Mouse (Mus musculus) gastrocnemius, adult 18-20 months (tissue): ENCODE data around the gene Ptger2. TPM values are rescaled to one million over a fixed set of nuclear protein-coding genes. Genes with fewer than 3 reads are reported as not detected.
A peak's percentile ranks its signal among the peaks of the same experiment; 100 is the strongest.
"Not testable (repeated sequence)": the region's sequence is repeated elsewhere in the genome, so short reads cannot be mapped to it uniquely, and the experiment has no call there.

ENCODE experiments used
- DNase-seq: peaks from one replicate; pipeline ENCODE4 v3.0.0; 2021; ENCODE audit warnings: low spot score
- long read RNA-seq, 2 experiments: library from polyadenylated mRNA; stranded (forward); transcript quantifications; one replicate each; pipeline ENCODE4 v2.0.0; 2021
- total RNA-seq, 2 experiments: library from RNA; stranded (reverse); gene quantifications; 2 replicates each; pipeline ENCODE4 v1.2.3; 2021

Gene Ptger2
- total RNA-seq, result under 1 TPM in 1 of 2 experiments, not detected in 1; 0.09 TPM
- long read RNA-seq, experiment 1, result 0 reads
- long read RNA-seq, experiment 2, result 0 reads

- not testable (repeated sequence) for DNase-seq
Observed at GRCm38 (mm10) chr14:44987674-44988355, at the start of gene Ptger2. TSS of gene Ptger2 (plus strand) at chr14:44988195.

GRCm38 (mm10) chr14:44960746-44961145 is 27.2 kb upstream of the Ptger2 start:
- DNase-seq, result no peak

DNA sequence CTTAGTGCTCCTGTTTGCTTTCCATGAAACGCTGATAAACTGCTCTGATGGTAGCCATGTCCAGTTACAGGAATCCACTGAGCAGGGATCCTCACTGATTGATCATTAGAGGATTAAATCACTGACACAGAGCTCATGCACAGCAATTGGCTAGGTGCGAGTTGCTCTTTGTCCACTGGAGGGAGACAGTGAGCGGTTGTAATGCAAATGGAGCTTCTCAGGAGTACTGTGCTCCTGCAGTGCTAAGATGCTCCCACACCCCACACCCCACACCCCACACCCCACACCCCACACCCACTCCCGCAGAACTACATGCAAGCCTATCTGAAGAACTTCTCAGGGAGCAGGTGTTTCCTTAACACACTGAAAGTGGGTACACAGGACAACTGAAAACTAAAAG is 10.7 kb upstream of the Ptger2 start:
- DNase-seq, result peak; percentile 49

GRCm38 (mm10) chr14:44979887-44980286 is 8.1 kb upstream of the Ptger2 start:
- DNase-seq, result peak; percentile 7

DNA sequence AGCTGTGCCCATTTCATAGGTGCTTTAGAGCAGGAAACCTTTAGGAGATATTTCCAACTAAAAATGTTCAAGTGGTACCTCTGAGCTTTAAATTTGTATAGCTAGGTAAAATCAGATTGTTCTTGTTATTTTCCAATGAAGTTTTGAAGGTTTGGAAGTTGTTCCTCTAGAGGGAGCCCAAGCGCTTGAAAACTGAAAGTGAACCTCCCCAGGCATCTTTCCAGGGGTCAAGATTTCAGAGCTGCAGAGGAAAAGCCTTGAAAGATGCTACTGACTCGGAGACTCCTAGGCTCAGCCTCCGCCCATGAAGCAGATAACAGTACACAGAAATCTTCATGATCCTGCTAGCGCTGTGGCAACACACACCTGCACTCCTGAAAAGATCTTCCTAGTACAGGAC is 6.5 kb upstream of the Ptger2 start:
- DNase-seq, result peak; percentile 62

DNA sequence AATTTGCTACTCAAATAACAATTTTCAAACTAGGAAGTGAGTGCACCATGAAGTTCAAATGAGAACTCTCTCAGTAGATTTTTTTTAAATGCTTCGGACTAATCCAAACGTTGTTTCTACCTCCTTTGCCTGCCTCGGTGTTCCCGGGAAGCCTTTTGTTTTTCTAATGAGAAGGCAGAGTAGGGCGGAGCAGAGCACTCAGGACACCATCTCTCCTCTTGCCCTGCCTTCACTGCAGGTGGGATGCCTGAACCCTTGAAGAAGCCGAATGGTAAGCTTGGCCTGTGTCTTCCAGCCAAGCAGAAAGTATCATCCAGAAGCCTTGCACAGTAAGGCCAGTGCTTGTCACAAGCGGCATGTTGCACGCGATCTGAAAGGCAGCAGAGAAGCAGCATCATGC is 3.9 kb upstream of the Ptger2 start:
- DNase-seq, result no peak

DNA sequence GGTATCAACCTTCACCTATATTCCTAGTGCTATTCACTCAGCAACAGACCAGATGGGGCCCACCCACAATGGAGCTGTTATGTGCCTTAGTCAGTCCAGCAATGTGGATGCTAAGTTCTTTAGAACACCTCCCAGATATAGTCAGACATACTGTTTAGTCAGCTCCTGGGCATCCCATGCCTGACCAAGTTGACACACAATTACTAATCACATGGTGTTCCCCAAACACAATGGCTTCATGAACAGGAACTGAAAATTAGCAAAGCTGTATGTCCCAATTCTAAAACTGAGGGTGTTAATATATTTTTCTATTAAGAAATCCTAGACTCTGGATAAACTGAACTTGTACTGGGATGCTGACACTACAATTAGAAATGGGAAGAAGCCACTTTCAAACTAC is 1.7 kb upstream of the Ptger2 start:
- no peak for DNase-seq

- no peak for DNase-seq
Observed at GRCm38 (mm10) chr14:44988456-44989016, 541 bp downstream of the Ptger2 start.

DNA sequence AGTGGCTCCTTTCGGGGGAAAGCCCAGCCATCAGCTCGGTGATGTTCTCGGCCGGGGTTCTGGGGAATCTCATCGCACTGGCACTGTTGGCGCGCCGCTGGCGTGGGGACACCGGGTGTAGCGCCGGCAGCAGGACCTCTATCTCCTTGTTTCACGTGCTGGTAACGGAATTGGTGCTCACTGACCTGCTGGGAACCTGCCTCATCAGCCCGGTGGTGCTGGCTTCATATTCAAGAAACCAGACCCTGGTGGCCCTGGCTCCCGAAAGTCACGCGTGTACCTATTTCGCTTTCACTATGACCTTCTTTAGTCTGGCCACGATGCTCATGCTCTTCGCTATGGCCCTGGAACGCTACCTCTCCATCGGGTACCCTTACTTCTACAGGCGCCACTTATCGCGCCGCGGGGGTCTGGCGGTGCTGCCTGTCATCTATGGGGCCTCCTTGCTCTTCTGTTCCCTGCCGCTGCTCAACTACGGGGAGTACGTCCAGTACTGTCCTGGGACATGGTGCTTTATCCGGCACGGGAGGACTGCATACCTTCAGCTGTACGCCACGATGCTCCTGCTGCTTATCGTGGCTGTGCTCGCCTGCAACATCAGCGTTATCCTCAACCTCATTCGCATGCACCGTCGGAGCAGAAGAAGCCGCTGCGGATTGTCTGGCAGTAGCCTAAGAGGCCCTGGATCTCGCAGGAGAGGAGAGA is 1.2 kb downstream of the Ptger2 start:
- DNase-seq, result no peak

DNA sequence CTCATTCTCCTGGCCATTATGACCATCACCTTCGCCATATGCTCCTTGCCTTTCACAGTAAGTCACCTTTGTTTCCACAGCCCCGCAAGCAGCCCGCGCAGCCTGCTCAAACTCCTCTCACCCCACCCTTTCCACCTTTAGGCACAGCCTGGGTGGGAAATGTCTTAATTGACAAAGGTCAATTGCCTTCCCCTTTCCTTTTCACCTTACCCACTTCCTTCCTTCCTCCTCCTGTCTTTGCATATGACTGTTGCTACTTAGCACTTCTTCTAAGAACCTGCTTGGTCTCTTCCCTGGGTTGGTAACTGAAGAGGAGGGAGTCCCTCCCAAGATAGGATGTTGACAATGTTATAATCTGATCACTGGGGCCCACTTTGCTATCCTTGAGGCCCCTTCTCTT is 1.8 kb downstream of the Ptger2 start:
- no peak for DNase-seq

DNA sequence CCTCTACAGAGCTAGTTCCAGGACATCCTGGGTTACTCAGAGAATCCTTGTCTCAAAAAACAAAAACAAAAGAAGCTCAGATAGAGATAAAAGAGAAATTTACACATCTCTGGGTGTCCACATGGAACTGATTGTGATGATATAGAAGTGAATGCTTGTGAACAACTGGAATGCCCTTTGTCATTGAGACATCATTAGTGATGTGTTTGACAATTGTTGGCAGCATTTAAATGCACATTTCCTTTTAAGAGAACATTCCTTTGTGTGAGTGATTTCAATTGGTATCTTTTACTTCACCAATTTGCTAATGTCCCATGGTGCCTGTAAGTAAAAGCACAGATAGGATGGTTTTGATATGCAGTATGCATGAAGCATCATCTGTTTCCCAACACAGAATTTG is 6.3 kb downstream of the Ptger2 start:
- DNase-seq, result no peak

GRCm38 (mm10) chr14:45000086-45000769 is 12.2 kb downstream of the Ptger2 start:
- DNase-seq, result no peak

GRCm38 (mm10) chr14:45005698-45006283 is 17.8 kb downstream of the Ptger2 start:
- DNase-seq, result no peak

DNA sequence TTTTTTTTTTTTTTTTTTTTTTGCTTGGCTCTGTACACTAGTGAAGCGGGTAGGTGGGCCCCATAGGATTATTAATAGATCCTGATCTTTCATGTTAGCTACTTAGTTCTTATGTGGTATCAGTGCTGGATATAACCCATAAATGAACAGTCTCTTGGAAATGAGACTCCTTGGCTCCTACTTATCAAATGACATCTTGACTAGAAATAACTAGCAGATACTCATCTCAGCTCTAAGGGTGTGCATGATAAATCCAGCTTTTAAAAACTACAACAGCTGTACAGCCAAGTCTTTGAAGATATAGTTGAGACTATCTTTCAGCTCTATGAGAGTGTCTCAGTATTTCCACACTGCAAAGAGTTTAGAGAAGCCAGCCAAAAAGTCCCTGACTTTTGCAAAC is 21.2 kb downstream of the Ptger2 start:
- DNase-seq, result no peak

GRCm38 (mm10) chr14:45011260-45011659 is 23.3 kb downstream of the Ptger2 start:
- DNase-seq, result no peak

DNA sequence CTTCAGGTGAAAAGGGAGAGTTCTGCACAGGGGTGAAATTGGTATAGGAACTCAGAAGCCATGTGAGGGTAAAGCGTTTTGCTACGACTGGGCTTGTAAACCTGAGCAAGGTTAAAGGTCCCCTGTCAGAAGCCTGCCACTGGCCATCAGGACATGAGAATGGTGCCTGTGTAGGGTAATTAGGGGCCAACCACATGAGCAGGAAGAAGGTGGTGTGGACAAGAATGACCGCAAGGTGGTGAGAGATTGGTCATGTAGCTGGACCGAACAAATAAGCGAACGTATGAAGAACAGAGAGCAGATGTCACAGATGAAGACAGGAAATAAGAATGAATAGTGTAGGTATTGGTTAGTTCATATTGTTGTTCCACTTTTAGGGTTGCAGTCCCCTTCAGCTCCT is 23.7 kb downstream of the Ptger2 start:
- DNase-seq, result no peak

DNA sequence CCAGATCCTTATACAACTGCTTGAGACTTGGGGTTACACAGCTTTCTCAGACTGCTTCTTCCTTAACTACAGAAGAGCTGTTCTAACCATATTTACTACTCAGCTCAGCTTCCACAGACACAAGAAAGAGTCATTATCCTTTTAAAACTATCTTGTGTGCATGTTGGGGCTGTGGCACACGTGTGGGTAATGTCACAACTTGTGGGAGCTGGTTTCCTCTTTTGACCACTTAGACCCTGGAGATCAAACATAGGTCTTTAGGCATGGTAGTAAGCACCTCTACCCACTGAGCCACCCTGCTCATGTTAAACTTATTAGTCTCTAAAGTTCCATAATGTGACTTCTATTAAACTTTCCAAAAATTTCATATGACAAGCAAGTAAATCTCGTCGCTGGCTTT is 33.6 kb downstream of the Ptger2 start:
- DNase-seq, result no peak

- DNase-seq, result no peak
Observed at GRCm38 (mm10) chr14:45034293-45034692, 46.3 kb downstream of the Ptger2 start.

- DNase-seq, result no peak
Observed at GRCm38 (mm10) chr14:45036579-45036978, 48.6 kb downstream of the Ptger2 start.

DNA sequence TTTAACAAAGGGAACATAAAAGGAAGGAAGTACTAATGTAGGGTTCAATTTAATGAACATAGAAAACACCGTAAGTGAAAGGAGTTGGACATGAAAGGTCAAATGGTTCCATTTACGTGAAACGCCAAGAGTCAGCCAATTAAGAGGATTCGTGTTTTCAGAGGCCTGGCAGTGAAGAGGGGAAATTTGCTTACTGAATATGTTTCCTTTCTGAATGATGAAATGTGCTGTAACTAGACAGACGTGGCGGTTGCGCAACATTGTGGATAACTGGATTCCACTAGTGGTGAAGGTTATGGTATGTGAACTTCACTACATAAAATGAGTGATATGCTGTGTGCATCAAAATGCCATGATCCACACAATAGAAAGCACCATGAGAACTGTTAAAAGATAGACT is 50.1 kb downstream of the Ptger2 start:
- no peak for DNase-seq

DNA sequence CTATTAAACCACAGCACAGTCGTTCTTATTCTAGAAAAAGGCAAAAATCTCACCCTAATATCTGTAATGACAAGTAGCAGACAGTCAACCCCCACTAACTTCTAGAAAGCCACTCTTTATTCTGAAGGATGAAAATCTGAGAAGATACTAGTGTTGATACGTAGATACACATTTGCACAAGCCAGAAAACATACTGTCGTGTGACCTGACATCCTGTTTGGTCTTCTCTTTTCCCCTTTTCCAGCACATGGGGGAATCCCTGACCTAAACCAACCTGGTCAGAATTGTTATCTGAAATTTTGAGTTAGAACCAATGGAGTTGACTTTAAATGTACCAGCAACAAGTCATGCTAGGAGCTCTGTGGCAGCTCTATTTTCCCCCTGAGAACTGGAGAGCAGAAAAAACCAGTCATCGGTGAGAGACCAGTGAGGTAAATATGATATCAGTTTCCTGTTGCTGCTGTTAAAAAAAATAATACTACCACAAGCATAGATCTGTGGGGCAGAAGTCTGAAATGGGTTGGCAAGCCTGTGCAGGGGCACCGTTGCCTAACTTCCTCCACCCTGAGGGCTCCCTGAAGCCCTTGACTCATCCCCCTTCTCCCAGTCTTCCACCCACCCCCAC is 53.0 kb downstream of the Ptger2 start:
- no peak for DNase-seq
